Mouse (Mus musculus): ENCODE measurements around the gene Rin3. TPM values are rescaled to one million over a fixed set of nuclear protein-coding genes. Genes with fewer than 3 reads are reported as not detected.

The Rin3 gene
- polyA plus RNA-seq, 1 experiment = 9.1 TPM

DNA sequence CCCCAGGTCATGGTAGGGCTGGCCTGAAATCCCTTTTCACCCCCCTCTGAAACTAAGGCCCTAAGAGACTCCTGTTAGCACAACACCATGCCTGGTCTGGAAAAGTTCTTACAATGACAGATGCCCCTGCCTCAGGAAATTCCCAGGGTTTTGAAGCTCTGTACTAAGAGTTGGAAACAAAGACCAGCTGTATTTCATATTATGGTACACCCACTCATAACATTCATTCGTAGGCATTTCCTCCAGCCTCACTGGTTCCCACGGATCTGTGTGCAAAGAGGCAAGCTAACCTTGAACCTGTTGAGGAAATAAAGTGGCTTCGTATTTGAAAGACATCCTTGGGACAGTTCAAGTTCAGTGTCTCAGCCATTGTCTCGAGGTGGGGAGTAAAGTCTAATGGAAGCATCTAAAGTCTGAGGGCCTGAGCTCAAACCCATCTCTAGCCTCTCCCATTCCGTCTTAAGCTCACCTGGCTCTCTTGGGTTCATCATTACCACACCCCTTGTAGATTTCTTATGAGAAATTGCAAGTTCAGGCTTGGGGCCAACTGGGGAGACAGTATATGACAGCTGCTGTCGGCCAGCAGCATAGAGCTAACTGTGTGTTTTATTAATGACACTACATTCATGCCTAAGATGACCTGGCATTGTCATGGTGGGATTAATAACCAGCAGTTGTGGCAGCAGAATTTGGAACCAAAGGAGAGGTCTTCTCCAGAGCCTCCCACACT, 41.5 kb downstream of the Rin3 start:
- 62% methylated on average over 6 of the region's 6 CpGs for WGBS
- DNase-seq (ENCODE audit: low read depth, low spot score) = no peak

DNA sequence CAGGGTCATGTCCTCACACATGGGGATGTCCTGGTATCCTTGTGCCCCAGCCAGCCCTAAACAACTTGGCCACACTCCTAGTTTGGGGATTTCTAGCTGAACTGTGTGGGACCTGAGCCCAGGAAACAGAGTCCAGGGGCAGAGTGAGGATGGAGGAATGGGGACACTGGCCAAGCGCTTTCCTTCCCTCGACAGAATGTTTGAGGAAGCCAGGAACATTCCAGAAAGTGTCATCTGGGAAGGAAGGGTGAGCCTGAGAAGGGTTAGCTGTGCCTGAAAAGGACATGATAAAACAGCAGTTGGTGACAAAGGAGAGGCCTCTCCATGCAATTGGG, 42.0 kb downstream of the Rin3 start:
- no peak for DNase-seq (ENCODE audit: low read depth, low spot score)
- WGBS = 70% methylated on average over 2 of the region's 2 CpGs

DNA sequence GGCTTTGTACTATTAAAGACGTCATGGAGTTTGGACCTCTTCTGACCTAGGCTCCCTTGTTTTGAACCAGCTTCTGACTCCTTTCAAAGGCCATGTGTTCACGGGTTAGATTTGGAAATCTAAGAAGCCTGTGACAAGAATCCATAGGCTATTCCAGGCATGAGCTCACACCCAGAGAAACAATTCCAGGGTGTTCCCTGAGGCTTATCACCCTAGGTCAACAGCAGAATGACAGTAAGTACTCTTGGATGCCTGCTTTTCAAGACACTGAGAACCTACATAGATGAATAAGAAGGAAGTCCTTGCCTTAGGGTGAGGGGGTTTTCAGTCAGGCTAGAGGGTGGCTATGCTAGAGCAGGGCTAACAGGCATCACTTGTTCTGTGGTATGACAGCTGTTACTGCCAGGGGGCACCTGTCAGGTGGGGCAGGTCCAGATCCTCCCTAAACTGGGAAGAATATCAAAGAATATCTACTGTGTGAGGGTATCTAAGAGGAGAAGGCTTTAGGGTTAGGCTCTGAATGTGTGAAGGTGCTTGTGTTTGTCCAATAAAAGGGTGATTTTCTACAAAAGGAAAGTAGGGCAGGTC, 44.0 kb downstream of the Rin3 start:
- no peak for DNase-seq (ENCODE audit: low read depth, low spot score)
- 79% methylated on average over 2 of the region's 2 CpGs for WGBS

DNA sequence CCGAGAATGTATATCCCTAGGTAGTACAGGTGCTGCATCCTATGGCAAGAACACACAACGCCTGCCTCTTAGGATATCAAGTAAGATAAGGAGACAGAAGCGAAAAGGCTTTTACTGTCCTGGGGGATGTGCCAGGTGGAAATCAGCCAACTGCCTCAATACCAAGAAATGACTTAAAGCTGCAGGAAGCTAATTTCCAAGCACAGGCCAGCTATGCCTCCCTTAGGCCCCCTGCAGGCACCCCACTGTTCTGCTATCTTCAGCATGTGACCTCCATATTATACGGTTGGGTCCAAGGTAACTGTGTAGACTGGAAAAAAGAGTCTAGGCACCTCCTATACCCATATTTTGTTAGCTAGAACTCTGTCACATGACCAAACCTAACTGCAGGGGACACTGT, 44.7 kb downstream of the Rin3 start:
- 39% methylated on average over 4 of the region's 4 CpGs for WGBS
- no peak for DNase-seq (ENCODE audit: low read depth, low spot score)

DNA sequence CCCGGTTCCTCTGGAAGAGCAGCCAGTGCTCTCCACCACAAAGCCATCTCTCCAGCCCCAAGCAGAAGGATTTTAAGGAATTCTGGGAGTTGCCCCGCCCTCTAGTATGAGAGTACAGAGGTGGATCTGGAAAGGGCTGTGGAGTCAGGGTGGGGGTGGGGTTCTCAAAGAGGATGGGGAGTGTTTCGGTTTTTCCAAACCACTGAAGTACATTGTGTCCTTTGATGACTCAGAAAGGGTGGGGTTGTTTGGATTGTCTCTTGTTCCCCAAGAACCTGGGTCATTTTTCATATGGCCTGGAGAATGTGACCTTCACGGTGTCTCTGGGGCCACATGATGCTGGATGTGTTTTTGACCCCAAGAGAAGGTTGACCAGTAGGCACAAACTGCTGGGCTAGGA, 45.2 kb downstream of the Rin3 start:
- WGBS = 74% methylated on average over 4 of the region's 4 CpGs
- DNase-seq (ENCODE audit: low read depth, low spot score) = no peak

DNA sequence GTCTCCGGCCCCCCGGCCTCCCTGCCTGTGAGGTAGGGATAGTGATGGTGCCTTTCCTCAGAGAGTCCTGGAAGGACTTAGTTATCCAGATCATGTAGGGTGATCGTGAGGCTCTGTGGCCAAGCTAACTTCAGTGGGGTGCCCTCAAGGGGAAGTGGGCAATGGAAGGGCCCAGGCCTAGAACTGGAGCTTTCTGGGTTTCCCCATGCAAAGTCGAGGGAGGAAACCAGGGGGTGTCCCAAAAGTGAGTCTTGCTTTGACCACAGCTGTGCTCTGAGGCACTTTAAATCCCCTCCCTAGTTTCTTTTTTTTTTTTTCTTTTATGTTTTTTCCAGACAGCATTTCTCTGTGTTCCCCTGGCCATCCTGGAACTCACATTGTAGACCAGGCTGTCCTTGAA, 47.3 kb downstream of the Rin3 start:
- 94% methylated on average over 4 of the region's 4 CpGs for WGBS
- DNase-seq (ENCODE audit: low read depth, low spot score) = no peak

DNA sequence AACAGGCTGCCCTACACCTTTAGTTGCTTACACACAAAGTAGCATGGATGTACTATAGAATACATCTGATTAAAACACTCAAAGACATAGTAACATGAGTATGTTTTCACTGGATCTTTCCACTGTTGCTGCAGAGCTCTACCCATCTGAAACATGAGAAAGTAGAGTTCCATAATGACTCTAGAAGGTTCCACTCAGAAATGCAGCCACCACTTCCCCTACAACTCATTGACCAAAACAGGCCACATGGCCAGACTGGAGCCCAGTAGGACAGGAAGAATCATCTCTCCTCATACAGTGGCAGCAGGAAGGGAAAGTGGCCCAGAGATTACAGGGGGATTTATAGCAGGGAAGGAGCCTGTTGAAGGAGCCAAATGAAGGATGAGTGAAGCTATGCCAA, 47.9 kb downstream of the Rin3 start:
- no peak for DNase-seq (ENCODE audit: low read depth, low spot score)

DNA sequence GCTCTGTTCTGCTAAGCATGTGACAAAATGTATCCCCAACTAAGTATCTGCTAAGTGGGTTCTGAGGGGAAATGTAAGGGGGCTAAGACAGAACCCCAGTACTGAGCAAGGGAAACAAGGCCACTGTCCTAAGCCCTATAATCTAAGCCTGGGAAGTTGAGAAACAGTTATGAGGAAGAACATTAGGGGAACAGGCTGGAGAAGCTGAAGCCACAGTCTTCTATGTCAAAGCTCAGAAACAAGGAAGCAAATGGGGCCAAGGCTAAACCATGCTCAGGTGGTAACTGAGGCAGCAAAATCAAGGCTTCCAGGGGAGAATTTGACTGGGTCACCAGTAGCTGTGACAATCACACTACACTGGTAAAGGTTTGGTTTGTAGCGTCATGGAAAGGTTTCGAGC, 50.3 kb downstream of the Rin3 start:
- WGBS = 96% methylated on average over 2 of the region's 2 CpGs
- DNase-seq (ENCODE audit: low read depth, low spot score) = no peak

DNA sequence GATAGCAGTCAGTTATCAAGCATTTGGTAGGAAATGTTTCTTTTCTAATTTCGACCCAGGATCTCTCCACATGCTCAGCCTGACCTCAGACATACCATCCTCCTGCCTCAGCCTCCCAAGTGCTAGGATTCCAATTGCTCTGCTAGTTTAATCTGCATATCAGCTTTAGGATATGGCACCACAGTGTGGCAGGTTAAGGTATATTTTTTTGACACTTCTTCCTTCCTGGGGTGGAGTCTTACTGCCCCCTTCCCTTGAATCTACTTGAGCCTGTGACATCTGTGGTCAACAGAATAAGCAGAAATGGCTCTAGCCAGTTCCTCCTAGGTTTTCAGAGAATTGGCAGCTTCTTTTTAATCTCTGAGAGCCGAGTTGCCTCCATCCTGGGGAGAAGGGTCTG, 56.2 kb downstream of the Rin3 start:
- DNase-seq (ENCODE audit: low read depth, low spot score) = no peak

DNA sequence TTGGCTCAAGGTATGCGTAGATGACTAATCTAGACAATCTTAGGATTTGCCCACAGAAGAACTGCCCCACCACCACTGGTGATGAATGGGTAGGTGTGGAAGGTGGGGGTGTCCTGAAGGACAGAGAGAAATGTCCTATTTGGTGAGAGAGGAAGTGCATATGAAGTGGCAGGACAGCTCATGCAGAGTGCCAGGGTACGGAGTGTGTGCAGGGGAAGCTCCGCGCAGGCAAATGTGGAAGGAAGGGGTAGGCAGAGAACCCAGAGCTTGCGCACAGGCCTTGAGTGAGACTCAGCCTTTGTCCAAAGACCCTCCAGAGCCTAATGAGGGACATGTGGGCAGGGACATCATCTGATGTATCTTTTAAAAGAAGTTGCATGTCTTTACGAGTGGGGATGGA, 57.6 kb downstream of the Rin3 start:
- no peak for DNase-seq (ENCODE audit: low read depth, low spot score)
- WGBS = 91% methylated on average over 6 of the region's 6 CpGs

More for the DNA sequence above, 56.2 kb downstream of the Rin3 start:
- WGBS = 68% methylated on average over 2 of the region's 2 CpGs

DNA sequence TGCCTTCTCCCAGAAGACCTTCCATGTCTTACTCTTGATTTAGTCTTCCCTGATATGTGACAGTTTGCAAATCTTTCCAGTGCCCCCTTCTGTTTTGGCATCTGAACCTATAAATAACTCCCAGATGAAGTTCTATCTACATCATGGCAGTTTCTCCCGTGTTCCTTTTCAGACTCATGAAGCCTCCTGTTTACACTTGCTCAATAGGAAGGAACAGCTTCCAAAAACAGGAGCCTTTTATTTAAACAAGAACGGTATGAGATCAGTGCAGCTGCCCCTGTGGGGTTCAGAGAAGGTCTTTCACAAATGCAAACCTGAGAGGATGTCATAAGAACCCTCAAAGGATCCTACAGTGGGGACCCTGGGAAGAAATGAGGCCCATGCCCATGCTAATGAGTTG, 59.3 kb downstream of the Rin3 start:
- WGBS = 30% methylated on average over 2 of the region's 2 CpGs
- no peak for DNase-seq (ENCODE audit: low read depth, low spot score)

DNA sequence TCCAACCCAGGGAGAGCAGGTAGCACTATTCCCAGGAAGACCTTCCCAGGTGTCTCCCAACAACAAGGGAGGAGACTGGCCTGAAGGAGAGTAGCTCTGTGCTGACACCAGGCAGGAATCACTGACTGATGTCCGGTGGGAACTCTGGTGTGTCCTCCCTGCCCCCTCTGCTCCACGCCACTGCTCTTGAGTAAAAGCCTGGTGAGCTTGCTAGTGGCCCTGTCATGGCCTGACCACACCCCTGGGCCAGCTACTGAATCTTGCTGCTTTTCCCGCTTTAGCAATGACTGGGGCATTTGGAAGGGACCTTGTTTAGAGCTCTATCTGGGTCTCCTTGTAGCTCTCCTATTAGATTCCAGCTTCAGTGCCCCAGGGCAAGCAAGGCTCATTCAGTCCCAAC, 59.8 kb downstream of the Rin3 start:
- DNase-seq (ENCODE audit: low read depth, low spot score) = no peak
- WGBS = 64% methylated on average over 3 of the region's 3 CpGs

DNA sequence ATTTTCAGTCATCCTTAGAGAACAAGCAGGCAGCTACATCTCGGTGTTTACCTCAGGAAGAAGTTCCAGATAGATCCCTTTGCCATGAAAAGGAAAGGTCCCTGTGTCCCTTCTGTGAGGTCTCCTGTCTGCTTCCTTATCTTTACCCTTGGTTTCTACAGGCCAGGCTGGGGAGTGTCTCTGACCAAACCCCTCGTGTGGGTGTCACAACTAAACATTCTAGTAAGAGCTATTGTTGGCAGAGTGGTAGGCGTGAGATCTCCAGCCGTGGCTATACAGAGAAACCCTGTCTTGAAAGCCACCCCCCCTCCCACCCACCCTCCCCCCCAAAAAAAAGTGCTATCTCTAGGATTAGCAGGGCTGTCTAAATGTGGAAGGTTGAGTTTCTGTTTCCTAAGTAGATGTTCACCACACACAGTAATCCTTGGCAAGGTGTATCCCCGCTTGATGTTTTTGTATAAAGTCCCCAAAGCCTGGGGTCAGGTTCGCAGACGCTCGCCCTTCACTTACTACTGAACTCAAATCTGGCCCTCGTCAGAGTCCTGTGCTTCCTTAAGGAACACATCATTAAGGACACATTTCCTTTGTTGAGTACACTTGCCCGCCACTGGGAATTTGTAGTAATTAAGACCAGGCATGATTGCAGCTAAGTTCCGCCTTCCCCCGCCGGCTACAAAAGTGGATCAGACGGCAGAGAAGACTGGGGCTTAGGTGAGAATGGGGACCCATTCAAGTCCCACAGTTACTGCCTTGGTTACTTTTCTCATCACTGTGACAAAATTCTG, 62.4 kb downstream of the Rin3 start:
- no peak for DNase-seq (ENCODE audit: low read depth, low spot score)
- WGBS = 81% methylated on average over 14 of the region's 14 CpGs

DNA sequence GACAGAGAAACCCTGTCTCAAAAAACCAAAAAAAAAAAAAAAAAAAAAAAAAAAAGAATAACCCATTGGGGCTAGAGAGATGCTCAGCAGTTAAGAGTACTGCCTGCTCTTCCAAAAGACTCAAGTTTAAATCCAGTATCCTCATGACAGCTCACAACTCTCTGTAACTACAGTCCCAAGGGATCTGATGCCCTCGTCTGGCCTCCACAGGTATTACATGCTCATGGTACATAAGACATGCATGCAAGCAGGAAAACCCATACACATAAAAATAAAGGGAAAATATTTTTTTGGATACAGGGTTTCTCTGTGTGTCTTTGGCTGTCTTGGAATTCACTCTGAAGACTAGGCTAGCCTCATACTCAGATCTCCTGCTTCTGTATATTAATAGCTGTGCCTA, 63.7 kb downstream of the Rin3 start:
- peak; percentile 11 for DNase-seq (ENCODE audit: low read depth, low spot score)
- WGBS = 27% methylated on average over 1 of the region's 1 CpGs

DNA sequence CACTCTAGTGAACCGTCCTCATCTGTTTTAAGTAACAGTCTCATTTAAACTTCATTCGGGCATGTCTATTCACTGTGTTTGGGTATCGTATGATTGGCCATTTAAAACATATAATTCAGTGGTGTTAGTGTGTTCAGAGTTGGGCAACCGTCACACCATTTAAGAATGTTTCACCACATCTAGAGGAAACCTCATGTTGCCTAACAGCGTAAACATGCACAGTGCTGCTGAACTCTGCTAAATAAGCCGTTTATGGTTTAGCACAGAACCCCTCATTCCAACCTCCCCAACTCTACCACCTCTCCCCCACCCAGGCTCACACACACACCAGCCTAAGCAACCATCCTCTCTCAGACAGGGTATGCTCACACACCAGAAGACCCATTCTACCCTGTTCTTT, 65.6 kb downstream of the Rin3 start:
- 91% methylated on average over 6 of the region's 6 CpGs for WGBS

DNA sequence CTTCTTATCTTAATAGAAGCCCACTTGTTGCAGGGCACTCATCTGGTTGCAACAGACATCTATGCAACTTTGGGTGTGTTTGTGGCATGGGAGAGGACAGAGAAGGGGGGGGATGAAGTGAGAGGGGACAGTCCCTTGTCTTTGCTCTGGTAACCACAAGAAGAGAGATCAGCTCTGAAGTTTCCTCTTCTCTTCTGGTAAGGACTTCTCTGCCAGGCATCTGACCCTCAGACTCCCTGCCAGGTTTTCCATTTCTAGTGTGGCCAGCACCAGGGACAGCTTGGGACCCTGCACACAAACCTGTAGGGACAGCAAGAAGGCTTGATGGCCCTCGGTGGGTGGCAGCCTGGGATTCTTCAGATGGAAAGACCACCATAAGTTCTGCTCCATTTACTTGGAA, 68.1 kb downstream of the Rin3 start:
- WGBS = 86% methylated on average over 1 of the region's 1 CpGs
- no peak for DNase-seq (ENCODE audit: low read depth, low spot score)

More for the DNA sequence above, 65.6 kb downstream of the Rin3 start:
- no peak for DNase-seq (ENCODE audit: low read depth, low spot score)

DNA sequence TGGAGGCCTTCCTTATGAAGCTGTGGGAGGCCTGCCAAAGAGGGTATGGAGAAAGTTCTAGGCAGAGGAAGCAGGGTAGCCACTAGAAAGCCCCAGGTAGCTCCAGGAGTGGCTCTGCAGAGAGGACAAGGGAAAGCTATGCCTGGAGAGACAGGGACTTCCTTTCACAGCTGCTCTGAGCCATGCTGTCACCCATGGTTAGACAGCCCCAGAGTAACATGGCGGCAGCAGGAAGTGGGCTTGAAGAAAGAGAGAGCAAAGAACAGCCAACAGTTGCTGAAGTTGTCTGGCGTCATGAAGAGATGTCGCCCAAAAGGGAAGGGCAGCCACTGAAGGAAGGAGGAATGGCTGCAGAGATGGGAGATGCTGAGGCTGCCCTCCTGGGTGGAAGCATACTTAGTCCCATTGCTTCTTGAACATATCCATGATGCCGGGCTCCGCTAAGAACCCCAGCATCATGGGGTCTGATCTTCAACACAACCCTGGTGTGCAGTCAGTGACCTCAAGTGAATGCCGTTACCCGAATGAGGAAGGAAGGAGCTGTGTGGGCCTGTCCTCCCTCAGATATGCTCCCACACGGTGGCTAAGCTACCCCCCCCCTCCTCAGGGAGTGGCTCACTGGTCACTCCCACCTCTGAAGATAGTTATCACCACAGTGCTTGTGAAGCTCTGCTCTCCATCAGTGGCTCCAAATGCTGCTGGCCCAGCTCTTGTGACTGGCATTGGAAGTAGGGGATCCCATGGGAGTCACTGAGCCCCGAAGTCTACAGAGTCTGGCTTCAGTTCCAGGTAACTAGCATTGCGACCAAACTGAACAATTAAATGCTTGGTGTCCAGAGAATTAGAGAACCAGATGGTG, 71.5 kb downstream of the Rin3 start:
- no peak for DNase-seq (ENCODE audit: low read depth, low spot score)
- WGBS = 79% methylated on average over 10 of the region's 10 CpGs

DNA sequence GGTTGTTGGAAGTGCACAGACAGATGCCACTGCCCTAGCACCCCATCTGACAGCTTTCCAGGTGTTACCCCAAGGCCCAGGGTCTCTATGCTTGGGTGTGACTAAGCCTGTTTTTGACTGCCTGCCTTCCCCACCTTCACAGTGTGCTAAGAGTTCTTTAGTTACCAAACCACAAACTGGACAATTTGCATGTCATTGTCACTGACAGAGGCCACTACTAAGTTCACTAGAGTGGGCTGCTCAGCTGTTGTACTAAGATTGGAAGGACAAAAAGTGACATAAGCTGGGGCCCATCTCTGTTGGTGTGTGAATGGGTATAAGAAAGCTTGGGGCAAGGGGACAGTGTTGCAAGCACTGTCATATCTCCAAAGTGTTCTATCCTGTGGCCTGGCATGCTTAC, 72.9 kb downstream of the Rin3 start:
- no peak for DNase-seq (ENCODE audit: low read depth, low spot score)

DNA sequence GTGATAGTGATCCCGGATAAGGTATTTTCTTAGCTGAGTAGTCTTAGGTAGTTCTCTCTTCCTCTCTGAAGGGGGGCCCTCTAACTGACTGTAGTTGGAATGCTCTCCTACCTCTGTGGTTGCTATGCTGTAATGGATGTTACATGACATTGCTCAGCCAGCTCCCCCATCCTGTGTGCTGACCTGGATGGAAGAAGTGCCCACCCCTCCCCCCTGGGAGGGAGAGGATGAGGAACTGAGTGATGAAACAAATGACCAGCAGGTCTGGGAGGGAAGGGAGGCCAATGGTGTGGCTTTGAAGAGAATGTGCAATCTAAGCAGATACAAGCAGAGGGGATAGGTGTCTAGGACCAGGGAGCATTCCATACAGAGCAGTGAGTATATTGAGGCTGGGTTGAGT, 73.9 kb downstream of the Rin3 start:
- no peak for DNase-seq (ENCODE audit: low read depth, low spot score)
- 92% methylated on average over 1 of the region's 1 CpGs for WGBS

DNA sequence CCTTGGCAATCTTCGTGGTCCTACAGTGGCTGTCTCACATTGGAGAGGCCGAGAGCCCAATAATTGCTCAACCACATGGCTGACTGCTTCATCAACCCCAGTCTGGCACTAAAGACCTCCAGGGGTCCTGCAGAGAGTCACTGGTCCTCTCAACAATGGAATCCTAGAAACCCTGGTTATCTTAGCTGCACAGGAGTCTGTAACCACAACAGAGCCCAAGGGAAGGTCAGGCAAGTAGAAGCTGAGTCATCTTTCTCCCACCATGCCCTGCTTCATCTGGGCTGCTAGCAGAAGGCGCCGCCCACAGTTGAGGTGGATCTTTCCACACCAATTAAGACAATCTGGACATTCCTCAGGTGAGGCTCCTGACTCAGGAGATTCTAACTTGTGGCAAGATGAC, 76.5 kb downstream of the Rin3 start:
- WGBS = 97% methylated on average over 4 of the region's 4 CpGs
- no peak for DNase-seq (ENCODE audit: low read depth, low spot score)

Data from large intestine, adult 2 months (tissue).